Mouse (Mus musculus) spleen, adult 2 months (tissue): ENCODE results near the gene Cacna2d2. TPM values are rescaled to one million over a fixed set of nuclear protein-coding genes. Genes with fewer than 3 reads are reported as not detected.

Experiments used
- DNase-seq, 2 experiments: peaks; one replicate each; pipeline versions ENCODE4 v3.0.0 to v3.0.0-alpha.2; 2012 to 2021; ENCODE audit warnings: low spot score in 2 of 2, low read depth in 1 of 2
- H3K27ac ChIP-seq: fragments of 200-500 bp; 2 replicates; pipeline ENCODE4 v1.5.1; 2012; ENCODE audit warnings: low read length, inconsistent platforms; ENCODE audit not compliant: insufficient read depth
- H3K27me3 ChIP-seq: fragments of 200-500 bp; 2 replicates; pipeline ENCODE4 v1.6.1; 2012; ENCODE audit warnings: mild to moderate bottlenecking, moderate library complexity, low read length, inconsistent platforms; ENCODE audit not compliant: control insufficient read depth, insufficient read depth
- H3K36me3 ChIP-seq: fragments of 200-500 bp; 2 replicates; pipeline ENCODE4 v1.6.1; 2012; ENCODE audit warnings: mild to moderate bottlenecking, low read length, inconsistent platforms; ENCODE audit not compliant: control insufficient read depth, insufficient read depth
- H3K4me1 ChIP-seq: fragments of 200-500 bp; 2 replicates; pipeline ENCODE4 v1.6.1; 2011; ENCODE audit warnings: inconsistent platforms; ENCODE audit not compliant: control insufficient read depth, insufficient read depth, insufficient read length
- H3K4me3 ChIP-seq: fragments of 200-500 bp; 2 replicates; pipeline ENCODE4 v1.5.1; 2011; ENCODE audit warnings: mild to moderate bottlenecking, inconsistent platforms; ENCODE audit not compliant: insufficient read depth, insufficient read length; ENCODE audit errors: extremely low read depth
- CTCF ChIP-seq: fragments of 200-500 bp; IDR thresholded peaks from 2 replicates; pipeline ENCODE4 v1.5.1; 2011; ENCODE audit warnings: mild to moderate bottlenecking, inconsistent platforms; ENCODE audit not compliant: insufficient read depth, insufficient read length, insufficient replicate concordance; ENCODE audit errors: extremely low read depth
- POLR2A ChIP-seq: fragments of 200-500 bp; IDR thresholded peaks from 2 replicates; pipeline ENCODE4 v1.6.1; 2011; ENCODE audit warnings: low read depth, low read length, inconsistent platforms
- WGBS: fragments of 180-500 bp; shearing (Covaris S2); methylation state at CpG from one replicate; pipeline ENCODE4 v1.1.7; 2018; 5-methylcytosine and 5-hydroxymethylcytosine counted together
- polyA plus RNA-seq: library from polyadenylated mRNA; depleted of rRNA; stranded (reverse); fragments of >200 nt; gene quantifications from 2 replicates; pipeline ENCODE4 v1.2.3, GENCODE M21; 2012

Cacna2d2 gene
- polyA plus RNA-seq, 1 experiment: 1.6 TPM

- TF ChIP-seq POLR2A (no peak), CTCF (no peak)
- WGBS: 76% methylated on average over 8 of the region's 8 CpGs
- no peaks in the 10 kb centered on the region for H3K4me1 ChIP-seq
- H3K36me3 ChIP-seq: no peaks in the 10 kb centered on the region
- H3K27me3 ChIP-seq: no peaks in the 10 kb centered on the region
- DNase-seq: no peak
- no peak overlapping the region for H3K27ac ChIP-seq
- no peak overlapping the region for H3K4me3 ChIP-seq
Measured at GRCm38 (mm10) chr9:107453151-107453550, 53.7 kb downstream of the Cacna2d2 start.

DNA sequence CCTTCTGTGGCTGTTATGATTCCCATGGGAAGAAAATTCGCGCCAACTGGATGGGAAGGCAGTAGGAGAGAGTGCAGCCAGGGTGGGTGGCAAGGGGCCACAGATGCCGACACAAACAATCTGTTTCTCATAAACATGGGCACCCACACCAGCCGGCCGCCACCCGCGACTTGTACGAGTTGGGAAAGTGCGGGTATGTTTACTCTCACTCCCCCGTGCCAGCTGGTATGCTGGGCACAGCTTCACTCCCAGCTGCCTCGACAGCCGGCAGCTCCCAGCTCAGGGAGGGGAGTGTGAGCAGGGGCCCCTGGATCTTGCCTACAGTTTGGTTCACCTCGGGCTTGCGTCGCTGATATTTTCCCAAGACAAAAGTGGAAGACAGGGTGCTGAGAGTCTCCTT is 57.3 kb downstream of the Cacna2d2 start:
- Histone ChIP-seq H3K27ac (no peak overlapping the region), H3K4me3 (no peak overlapping the region), H3K27me3 (no peaks in the 10 kb centered on the region), H3K36me3 (no peaks in the 10 kb centered on the region), H3K4me1 (no peaks in the 10 kb centered on the region)
- TF ChIP-seq POLR2A: no peak
- TF ChIP-seq CTCF: no peak
- DNase-seq: no peak
- WGBS: 72% methylated on average over 15 of the region's 15 CpGs

DNA sequence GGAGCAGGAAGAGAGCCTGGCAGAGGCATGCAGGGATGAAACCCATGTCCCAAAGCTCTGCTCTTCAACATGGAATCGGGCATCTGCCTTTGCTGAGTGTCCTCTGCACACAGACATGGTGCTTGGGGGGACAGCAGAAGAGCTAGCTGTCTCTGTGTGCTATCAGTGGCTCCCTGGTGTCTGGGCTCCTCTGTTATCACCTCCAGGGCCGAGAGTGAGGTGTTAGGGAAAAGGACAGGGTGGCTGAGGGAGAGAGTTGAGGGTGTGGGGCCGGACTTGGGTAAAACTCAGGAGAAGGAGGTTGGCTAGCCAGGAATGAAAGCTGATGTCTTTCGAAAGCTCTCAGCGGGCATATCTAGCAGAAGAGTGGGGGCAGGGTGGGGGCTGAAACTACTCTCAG is 63.5 kb downstream of the Cacna2d2 start:
- Histone ChIP-seq H3K27ac (no peak overlapping the region), H3K27me3 (no peaks in the 10 kb centered on the region), H3K4me1 (no peaks in the 10 kb centered on the region), H3K36me3 (no peaks in the 10 kb centered on the region), H3K4me3 (no peak overlapping the region)
- no peak for TF ChIP-seq POLR2A
- no peak for TF ChIP-seq CTCF
- 79% methylated on average over 5 of the region's 5 CpGs for WGBS
- DNase-seq: no peak

GRCm38 (mm10) chr9:107463509-107463908 is 64.1 kb downstream of the Cacna2d2 start:
- Histone ChIP-seq H3K4me3 (no peak overlapping the region), H3K27me3 (no peaks in the 10 kb centered on the region), H3K4me1 (no peaks in the 10 kb centered on the region), H3K36me3 (no peaks in the 10 kb centered on the region), H3K27ac (no peak overlapping the region)
- 20% methylated on average over 7 of the region's 7 CpGs for WGBS
- TF ChIP-seq CTCF (peak; percentile 68), POLR2A (no peak)
- peak in 1 of 2 experiments; percentile 49 for DNase-seq

- DNase-seq: no peak
- Histone ChIP-seq H3K4me3 (no peak overlapping the region), H3K27me3 (no peaks in the 10 kb centered on the region), H3K4me1 (no peaks in the 10 kb centered on the region), H3K27ac (no peak overlapping the region), H3K36me3 (no peaks in the 10 kb centered on the region)
- 24% methylated on average over 9 of the region's 9 CpGs for WGBS
- TF ChIP-seq POLR2A: no peak
- TF ChIP-seq CTCF: no peak
Measured at GRCm38 (mm10) chr9:107464130-107464529, 64.7 kb downstream of the Cacna2d2 start.

GRCm38 (mm10) chr9:107465657-107466056 is 66.2 kb downstream of the Cacna2d2 start:
- Histone ChIP-seq H3K27me3 (no peaks in the 10 kb centered on the region), H3K4me1 (no peaks in the 10 kb centered on the region), H3K36me3 (no peaks in the 10 kb centered on the region), H3K4me3 (no peak overlapping the region), H3K27ac (no peak overlapping the region)
- TF ChIP-seq POLR2A (no peak), CTCF (no peak)
- WGBS: 62% methylated on average over 6 of the region's 6 CpGs
- DNase-seq: no peak

DNA sequence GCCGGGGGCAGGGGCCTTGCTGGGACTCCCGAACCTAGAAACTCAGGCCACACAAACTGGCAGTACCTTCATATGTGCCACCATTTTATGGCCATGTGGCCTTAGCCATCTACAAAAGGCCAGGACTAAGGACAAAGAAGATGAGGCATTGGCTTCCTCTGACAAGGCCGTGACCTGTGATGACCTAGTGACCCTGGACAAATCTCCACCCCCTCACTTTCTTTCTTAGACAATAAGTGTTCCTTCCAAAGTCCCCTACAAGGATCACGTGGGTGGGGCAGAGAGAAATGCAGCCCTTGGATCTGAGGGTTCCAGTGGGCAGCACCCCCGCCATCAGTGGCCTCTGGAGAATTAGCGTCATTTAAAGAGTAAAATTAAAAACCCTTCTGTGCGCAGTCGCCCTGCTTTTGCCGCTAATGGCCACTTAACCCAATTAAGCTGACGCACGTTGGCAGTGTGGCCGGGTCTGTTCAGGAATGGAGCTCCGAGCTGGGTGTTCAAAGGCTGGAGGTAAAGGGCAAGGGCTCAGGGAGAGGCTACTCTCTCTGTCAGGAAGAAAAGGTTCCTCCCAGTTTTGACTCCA is 69.9 kb downstream of the Cacna2d2 start:
- Histone ChIP-seq H3K4me1 (no peaks in the 10 kb centered on the region), H3K27ac (no peak overlapping the region), H3K36me3 (no peaks in the 10 kb centered on the region), H3K4me3 (no peak overlapping the region), H3K27me3 (no peaks in the 10 kb centered on the region)
- TF ChIP-seq POLR2A: no peak
- TF ChIP-seq CTCF: no peak
- WGBS: 85% methylated on average over 13 of the region's 13 CpGs
- no peak for DNase-seq
